Mouse (Mus musculus) G1E (cell line): ENCODE measurements at regions not wholly inside any gene's neighbourhood (a gene's known extent, or its start where the extent isn't known, plus 50 kb on each side); places are given as distances from the start of the nearest gene placed in this dataset.

Experiments used
- CTCF ChIP-seq: IDR thresholded peaks from 2 replicates; pipeline ENCODE4 v1.5.1; 2012; ENCODE audit warnings: low read depth, low read length, inconsistent platforms, mixed read lengths
- GATA1 ChIP-seq: IDR thresholded peaks from 2 replicates; pipeline ENCODE4 v1.6.1; 2012; ENCODE audit warnings: borderline replicate concordance, low read length, inconsistent platforms, mixed read lengths
- POLR2AphosphoS5 ChIP-seq: IDR thresholded peaks from 2 replicates; pipeline ENCODE4 v1.6.1; 2012; ENCODE audit warnings: low read depth, low read length, inconsistent platforms; ENCODE audit not compliant: insufficient replicate concordance
- TAL1 ChIP-seq: conservative IDR thresholded peaks from 2 replicates; pipeline ENCODE4 v1.6.1; 2012; ENCODE audit warnings: low read depth, low read length, inconsistent platforms, mixed read lengths

DNA sequence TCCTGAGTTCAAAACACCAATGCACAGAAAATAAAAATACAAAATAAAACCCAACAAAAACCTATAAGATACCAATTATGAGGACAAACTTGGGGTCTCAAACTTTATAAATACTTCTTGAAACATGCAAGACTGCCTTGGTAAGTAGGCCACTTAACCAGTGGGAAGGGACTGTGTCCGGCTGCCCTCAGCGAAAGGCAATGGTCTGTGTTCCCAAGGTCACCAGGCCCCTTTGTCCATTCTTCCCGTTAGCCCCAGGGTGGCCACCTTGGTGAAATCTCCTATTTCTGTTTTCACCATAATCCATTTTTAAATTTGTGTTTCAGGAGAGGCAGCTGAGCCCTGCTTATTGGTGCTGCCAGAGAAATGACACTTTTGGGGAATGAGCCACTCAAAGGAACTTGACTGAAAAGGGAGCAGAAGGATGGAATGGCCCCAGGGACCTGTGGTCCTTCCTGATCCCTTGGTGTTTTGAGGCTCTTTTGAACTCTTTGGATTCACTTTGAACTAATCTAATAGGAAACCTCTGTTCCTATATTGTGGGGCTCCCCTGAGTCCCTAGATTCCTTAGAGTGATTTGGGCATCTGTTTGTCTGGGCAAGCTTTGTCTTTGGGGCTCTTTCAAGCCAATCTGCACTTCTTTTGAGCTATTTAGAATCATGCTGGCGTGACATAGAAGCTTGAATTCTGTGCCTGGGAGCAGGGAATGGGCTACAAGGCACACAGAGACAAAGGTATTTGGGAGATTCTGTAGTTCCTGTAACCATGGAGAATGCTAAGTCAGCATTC is 313.3 kb upstream of the Klf3 start:
- TF ChIP-seq CTCF (no peak), POLR2AphosphoS5 (no peak), GATA1 (no peak), TAL1 (no peak)
